Mouse (Mus musculus): ENCODE results near the gene Glis2. TPM values are rescaled to one million over a fixed set of nuclear protein-coding genes. Genes with fewer than 3 reads are reported as not detected.
A peak's percentile ranks its signal among the peaks of the same experiment; 100 is the strongest.

Gene Glis2
- polyA plus RNA-seq, 1 experiment from 2014 or later = 12.3 TPM

DNA sequence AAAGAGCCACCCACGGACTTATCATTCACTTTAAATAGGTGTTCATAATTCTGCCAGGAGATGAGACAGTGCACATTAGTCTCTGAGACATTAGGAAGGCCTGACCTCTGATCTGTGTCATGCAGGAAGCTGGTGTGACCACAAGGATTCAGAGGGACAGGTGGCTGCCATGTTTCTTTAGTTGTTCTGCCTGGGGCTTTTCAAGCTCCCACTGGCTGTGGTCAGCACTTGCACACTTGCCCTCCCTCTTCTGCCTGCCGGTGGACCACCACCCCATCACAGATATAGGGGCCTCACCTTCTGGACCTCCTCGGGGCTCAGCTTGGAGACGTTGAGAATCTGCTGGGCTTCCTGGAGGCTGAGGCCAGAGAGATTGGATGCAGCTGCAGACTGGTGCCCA, 22.3 kb downstream of the Glis2 start:
- H3K4me3 ChIP-seq (ENCODE audit: low read length) = no peak overlapping the region
- no peaks in the 10 kb centered on the region for H3K27me3 ChIP-seq (ENCODE audit: control insufficient read depth, insufficient read depth, low read length)
- no peak overlapping the region for H3K4me2 ChIP-seq (ENCODE audit: low read depth, low read length)
- 74% methylated on average over 4 of the region's 4 CpGs for WGBS
- H3K36me3 ChIP-seq (ENCODE audit: control insufficient read depth, insufficient read depth) = peaks cover 32% of the 10 kb centered on the region
- ATAC-seq (replicated peaks; ENCODE audit: extremely low read depth, insufficient read depth, low FRiP score) = no peak
- H3K4me1 ChIP-seq (ENCODE audit: control insufficient read depth, insufficient read depth, low read length) = peaks cover 8% of the 10 kb centered on the region; the same call in 1 of the 2 replicates
- no peak overlapping the region for H3K27ac ChIP-seq (ENCODE audit: low read length)
- no peak overlapping the region for H3K9ac ChIP-seq (ENCODE audit: low read length)
- no peaks in the 10 kb centered on the region for H3K9me3 ChIP-seq (replicated peaks; ENCODE audit: control insufficient read depth, low read length)

DNA sequence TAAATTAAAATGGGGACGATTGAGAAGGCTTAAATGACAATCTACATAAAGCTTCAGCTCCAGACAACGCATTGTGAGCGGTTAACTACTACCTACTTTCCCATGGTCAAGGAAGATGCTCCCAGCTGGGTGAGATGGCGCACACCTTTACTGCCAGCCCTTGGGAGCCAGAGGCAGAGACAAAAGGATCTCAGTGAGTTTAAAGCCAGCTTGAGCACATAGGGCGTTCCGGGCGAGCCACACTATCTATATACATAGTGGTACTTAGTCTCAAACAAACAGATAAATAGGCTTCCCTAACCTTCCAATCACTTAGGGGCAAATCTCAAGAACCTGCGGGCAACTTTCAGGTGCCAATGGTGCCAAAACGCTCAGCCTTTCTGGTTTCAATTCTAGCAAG, 29.6 kb downstream of the Glis2 start:
- no peaks in the 10 kb centered on the region for H3K9me3 ChIP-seq (replicated peaks; ENCODE audit: control insufficient read depth, low read length)
- no peak for ATAC-seq (replicated peaks; ENCODE audit: extremely low read depth, insufficient read depth, low FRiP score)
- WGBS = 14% methylated on average over 9 of the region's 9 CpGs
- H3K4me2 ChIP-seq (ENCODE audit: low read depth, low read length) = peak overlapping the region; percentile 88
- H3K27ac ChIP-seq (ENCODE audit: low read length) = peak overlapping the region; percentile 90
- peak overlapping the region; percentile 94 for H3K9ac ChIP-seq (ENCODE audit: low read length)
- H3K36me3 ChIP-seq (ENCODE audit: control insufficient read depth, insufficient read depth) = no peaks in the 10 kb centered on the region; the same call in 1 of the 2 replicates
- H3K4me1 ChIP-seq (ENCODE audit: control insufficient read depth, insufficient read depth, low read length) = peaks cover 29% of the 10 kb centered on the region
- no peaks in the 10 kb centered on the region for H3K27me3 ChIP-seq (ENCODE audit: control insufficient read depth, insufficient read depth, low read length)
- peak overlapping the region; percentile 89 for H3K4me3 ChIP-seq (ENCODE audit: low read length)

DNA sequence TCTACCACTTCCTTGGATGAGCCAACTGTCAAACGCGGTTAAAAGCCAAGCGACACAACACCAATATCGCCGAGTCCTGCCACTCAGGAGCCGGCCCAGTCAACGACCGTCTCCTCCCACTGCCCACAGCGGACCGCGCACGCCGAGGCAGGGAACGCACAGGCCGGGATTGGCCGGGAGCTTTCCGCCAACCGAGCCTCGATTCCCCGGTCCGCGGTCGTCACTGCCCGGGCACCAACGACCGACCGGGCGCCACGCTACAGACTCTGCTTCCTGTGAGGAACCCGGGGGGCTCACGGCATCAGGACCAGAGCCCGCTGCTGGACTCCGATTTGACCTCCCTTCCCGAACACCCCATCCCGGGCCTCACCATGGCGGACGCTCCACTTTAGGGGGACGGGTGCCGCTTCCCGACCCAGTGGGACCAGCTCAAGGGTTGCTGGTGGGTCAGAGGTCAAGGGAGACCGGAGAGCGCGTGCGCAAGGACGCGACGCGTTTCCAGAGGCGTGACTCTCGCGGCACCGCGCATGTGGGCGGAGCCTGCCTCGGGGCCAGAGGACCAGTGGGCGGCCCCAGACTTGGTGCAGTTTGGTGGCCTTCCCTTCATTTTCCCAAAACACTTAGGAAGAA, 30.1 kb downstream of the Glis2 start, which contains the start of gene Pam16:
TSS of gene Pam16 (minus strand) at position 508 of the 630 bp plus-strand sequence.
- Histone ChIP-seq H3K4me2 (ENCODE audit: low read depth, low read length) (peak within 1 kb of the TSS; percentile 88), H3K9ac (ENCODE audit: low read length) (peak within 1 kb of the TSS; percentile 94), H3K36me3 (ENCODE audit: control insufficient read depth, insufficient read depth) (no peaks in the 10 kb centered on the region), H3K27me3 (ENCODE audit: control insufficient read depth, insufficient read depth, low read length) (no peaks in the 10 kb centered on the region), H3K4me1 (ENCODE audit: control insufficient read depth, insufficient read depth, low read length) (peaks cover 28% of the 10 kb centered on the region), H3K4me3 (ENCODE audit: low read length) (peak within 1 kb of the TSS; percentile 89), H3K27ac (ENCODE audit: low read length) (peak within 1 kb of the TSS; percentile 90), H3K9me3 (replicated peaks; ENCODE audit: control insufficient read depth, low read length) (no peaks in the 10 kb centered on the region)
- under 1% methylated on average over 56 of the region's 56 CpGs for WGBS
- peak; percentile 89 for ATAC-seq (replicated peaks; ENCODE audit: extremely low read depth, insufficient read depth, low FRiP score)

DNA sequence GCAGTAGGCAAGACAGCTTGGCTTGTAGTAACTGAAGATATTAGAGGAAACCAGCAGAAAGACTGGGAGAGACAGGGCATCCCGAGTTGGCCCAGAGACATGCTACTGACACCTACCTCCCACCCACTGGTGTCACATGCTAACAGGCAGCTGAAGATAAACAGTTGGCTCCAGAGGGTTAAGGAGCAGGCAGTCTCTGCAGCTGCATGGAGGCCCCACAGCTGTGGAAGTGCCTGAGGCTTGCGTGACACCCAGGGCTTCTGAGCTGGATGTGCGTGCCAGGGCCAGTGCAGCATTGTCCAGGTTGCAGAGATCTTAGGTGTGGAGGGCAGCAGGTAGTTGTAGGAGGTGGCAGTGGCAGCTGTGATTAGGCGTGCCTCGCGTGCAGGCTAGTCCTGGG, 32.6 kb downstream of the Glis2 start:
- no peaks in the 10 kb centered on the region for H3K27me3 ChIP-seq (ENCODE audit: control insufficient read depth, insufficient read depth, low read length)
- no peak overlapping the region for H3K4me3 ChIP-seq (ENCODE audit: low read length)
- H3K9me3 ChIP-seq (replicated peaks; ENCODE audit: control insufficient read depth, low read length) = no peaks in the 10 kb centered on the region
- H3K4me1 ChIP-seq (ENCODE audit: control insufficient read depth, insufficient read depth, low read length) = peaks cover 21% of the 10 kb centered on the region
- no peak overlapping the region for H3K4me2 ChIP-seq (ENCODE audit: low read depth, low read length)
- H3K9ac ChIP-seq (ENCODE audit: low read length) = 0 out of 2 replicates have a peak overlapping the region, but pooled peaks have one; percentile 21
- no peak overlapping the region for H3K27ac ChIP-seq (ENCODE audit: low read length)
- ATAC-seq (replicated peaks; ENCODE audit: extremely low read depth, insufficient read depth, low FRiP score) = no peak
- no peaks in the 10 kb centered on the region for H3K36me3 ChIP-seq (ENCODE audit: control insufficient read depth, insufficient read depth)
- 60% methylated on average over 6 of the region's 6 CpGs for whole genome bisulfite sequencing

DNA sequence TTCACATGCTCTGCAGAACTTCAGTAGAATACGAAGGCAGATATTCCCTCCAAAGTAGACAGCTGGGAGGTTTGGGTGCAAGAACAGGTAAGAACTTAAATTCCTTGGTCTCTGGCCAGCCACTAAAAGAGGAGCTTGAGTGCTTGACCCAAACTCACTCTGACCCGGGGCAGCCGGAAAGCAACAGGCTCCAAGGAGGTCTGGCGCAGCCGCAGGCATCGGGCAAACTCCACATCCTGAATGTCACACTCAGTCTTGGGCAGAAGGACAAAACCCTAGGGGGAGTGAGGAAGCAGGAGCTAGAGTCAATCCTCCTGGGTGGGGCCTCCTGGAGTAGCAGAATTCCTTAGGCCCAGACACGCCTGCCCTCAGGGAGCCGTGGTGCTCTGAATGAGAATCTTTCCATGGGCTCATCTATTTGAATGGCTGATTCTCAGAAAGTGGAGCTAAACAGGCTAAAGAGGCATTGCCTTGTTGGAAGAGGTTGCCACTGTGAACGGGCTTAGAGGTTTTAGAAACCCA, 34.4 kb downstream of the Glis2 start:
- Histone ChIP-seq H3K4me3 (ENCODE audit: low read length) (no peak overlapping the region), H3K36me3 (ENCODE audit: control insufficient read depth, insufficient read depth) (no peaks in the 10 kb centered on the region), H3K27ac (ENCODE audit: low read length) (no peak overlapping the region), H3K4me2 (ENCODE audit: low read depth, low read length) (no peak overlapping the region), H3K4me1 (ENCODE audit: control insufficient read depth, insufficient read depth, low read length) (peaks cover 7% of the 10 kb centered on the region), H3K27me3 (ENCODE audit: control insufficient read depth, insufficient read depth, low read length) (no peaks in the 10 kb centered on the region), H3K9me3 (replicated peaks; ENCODE audit: control insufficient read depth, low read length) (no peaks in the 10 kb centered on the region), H3K9ac (ENCODE audit: low read length) (no peak overlapping the region)
- 90% methylated on average over 9 of the region's 9 CpGs for WGBS
- ATAC-seq (replicated peaks; ENCODE audit: extremely low read depth, insufficient read depth, low FRiP score) = no peak

DNA sequence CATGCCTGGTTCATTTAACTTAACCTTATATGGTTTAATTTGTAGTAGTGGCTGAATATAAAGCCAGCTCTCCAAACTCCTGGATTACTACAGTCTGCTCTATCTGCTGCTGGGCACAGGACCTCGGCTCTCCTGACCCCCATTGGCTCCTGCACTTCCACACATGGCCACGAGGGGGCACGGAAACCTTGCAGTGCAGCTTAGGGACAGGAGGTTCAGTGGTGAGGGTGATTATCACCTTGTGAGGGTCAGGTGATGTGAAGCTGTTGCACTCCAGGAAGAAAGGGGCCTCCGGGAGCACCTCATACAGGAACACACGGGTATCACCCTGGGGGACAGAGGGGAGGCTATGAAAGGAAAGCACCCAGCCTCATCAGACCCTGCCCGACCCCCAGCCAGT, 35.4 kb downstream of the Glis2 start:
- no peak overlapping the region for H3K27ac ChIP-seq (ENCODE audit: low read length)
- no peak overlapping the region for H3K4me2 ChIP-seq (ENCODE audit: low read depth, low read length)
- peaks cover 12% of the 10 kb centered on the region for H3K4me1 ChIP-seq (ENCODE audit: control insufficient read depth, insufficient read depth, low read length)
- 19% methylated on average over 6 of the region's 6 CpGs for WGBS
- H3K4me3 ChIP-seq (ENCODE audit: low read length) = no peak overlapping the region
- H3K36me3 ChIP-seq (ENCODE audit: control insufficient read depth, insufficient read depth) = no peaks in the 10 kb centered on the region
- H3K27me3 ChIP-seq (ENCODE audit: control insufficient read depth, insufficient read depth, low read length) = no peaks in the 10 kb centered on the region
- H3K9me3 ChIP-seq (replicated peaks; ENCODE audit: control insufficient read depth, low read length) = no peaks in the 10 kb centered on the region
- H3K9ac ChIP-seq (ENCODE audit: low read length) = peak overlapping the region; percentile 23; the same call in 1 of the 2 replicates
- ATAC-seq (replicated peaks; ENCODE audit: extremely low read depth, insufficient read depth, low FRiP score) = 0 out of 2 replicates have a peak, but pooled peaks have one; percentile 39

DNA sequence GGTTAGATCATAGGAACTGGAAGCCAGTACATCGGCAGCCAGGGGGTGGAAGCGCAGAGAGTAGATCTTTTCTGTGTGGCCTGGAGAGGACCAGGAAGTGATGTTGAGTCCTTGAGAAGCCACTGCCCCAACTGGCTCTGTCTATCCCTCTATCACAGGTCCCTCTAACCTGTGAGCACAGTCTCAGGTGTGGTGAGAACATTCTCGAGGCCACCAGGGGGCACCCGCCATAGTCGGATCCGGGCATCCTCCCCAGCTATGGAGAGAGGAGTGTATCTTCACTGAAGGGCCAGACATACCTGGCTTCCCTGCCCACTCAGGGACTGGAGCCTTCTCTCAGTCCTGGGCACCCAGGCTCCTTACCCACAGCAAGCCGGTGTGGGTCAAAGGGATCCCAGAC, 37.5 kb downstream of the Glis2 start:
- H3K4me1 ChIP-seq (ENCODE audit: control insufficient read depth, insufficient read depth, low read length) = peaks cover 20% of the 10 kb centered on the region
- H3K4me2 ChIP-seq (ENCODE audit: low read depth, low read length) = no peak overlapping the region
- no peak overlapping the region for H3K4me3 ChIP-seq (ENCODE audit: low read length)
- no peak overlapping the region for H3K9ac ChIP-seq (ENCODE audit: low read length)
- WGBS = 44% methylated on average over 7 of the region's 7 CpGs
- H3K9me3 ChIP-seq (replicated peaks; ENCODE audit: control insufficient read depth, low read length) = no peaks in the 10 kb centered on the region
- no peak for ATAC-seq (replicated peaks; ENCODE audit: extremely low read depth, insufficient read depth, low FRiP score)
- no peaks in the 10 kb centered on the region for H3K36me3 ChIP-seq (ENCODE audit: control insufficient read depth, insufficient read depth)
- H3K27ac ChIP-seq (ENCODE audit: low read length) = no peak overlapping the region
- H3K27me3 ChIP-seq (ENCODE audit: control insufficient read depth, insufficient read depth, low read length) = no peaks in the 10 kb centered on the region

DNA sequence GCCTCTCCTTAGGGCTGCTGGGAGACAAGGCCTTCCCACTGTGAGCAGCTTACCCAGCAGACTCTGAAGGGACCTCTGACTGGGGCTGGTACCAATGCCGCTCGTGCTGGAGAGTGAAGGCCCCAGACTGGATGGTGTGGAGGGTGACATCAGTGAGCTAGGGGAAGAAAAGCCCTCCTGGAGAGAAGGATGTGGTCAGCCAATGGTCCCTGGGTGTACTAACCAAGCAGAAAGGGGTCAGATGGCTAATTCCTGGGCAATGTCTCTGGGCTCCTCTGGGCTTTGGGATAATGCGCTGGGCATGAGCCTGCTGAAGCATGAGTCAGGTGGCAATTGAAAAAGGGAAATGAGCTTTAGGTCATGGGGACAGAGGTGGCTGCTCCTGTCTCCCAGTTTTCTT, 39.1 kb downstream of the Glis2 start:
- Histone ChIP-seq H3K9ac (ENCODE audit: low read length) (no peak overlapping the region), H3K4me1 (ENCODE audit: control insufficient read depth, insufficient read depth, low read length) (peaks cover 18% of the 10 kb centered on the region), H3K4me2 (ENCODE audit: low read depth, low read length) (no peak overlapping the region), H3K4me3 (ENCODE audit: low read length) (no peak overlapping the region), H3K9me3 (replicated peaks; ENCODE audit: control insufficient read depth, low read length) (no peaks in the 10 kb centered on the region), H3K27me3 (ENCODE audit: control insufficient read depth, insufficient read depth, low read length) (no peaks in the 10 kb centered on the region), H3K36me3 (ENCODE audit: control insufficient read depth, insufficient read depth) (no peaks in the 10 kb centered on the region), H3K27ac (ENCODE audit: low read length) (no peak overlapping the region)
- 91% methylated on average over 3 of the region's 3 CpGs for WGBS
- ATAC-seq (replicated peaks; ENCODE audit: extremely low read depth, insufficient read depth, low FRiP score) = no peak

DNA sequence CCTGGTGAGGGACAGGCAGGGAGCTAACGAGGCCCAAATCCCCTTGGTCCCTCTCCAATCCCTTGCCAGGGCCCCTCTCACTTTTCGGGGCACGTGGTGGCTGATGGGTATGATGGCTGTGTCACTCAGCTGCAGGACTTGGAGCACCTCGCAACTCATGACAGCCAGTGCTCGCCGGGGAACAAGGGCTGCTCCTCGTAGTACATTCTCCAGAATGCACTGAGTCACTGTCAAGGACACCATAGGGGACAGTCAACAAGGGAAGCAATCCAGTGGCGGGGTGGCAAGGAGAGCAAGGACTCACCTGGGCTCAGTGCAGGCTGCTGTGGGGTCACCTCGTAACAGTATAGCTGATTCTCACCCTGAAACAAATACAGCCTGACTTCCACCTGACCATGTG, 40.2 kb downstream of the Glis2 start:
- ATAC-seq (replicated peaks; ENCODE audit: extremely low read depth, insufficient read depth, low FRiP score) = no peak
- Histone ChIP-seq H3K27ac (ENCODE audit: low read length) (peak overlapping the region; percentile 47; the same call in 1 of the 2 replicates), H3K27me3 (ENCODE audit: control insufficient read depth, insufficient read depth, low read length) (no peaks in the 10 kb centered on the region), H3K36me3 (ENCODE audit: control insufficient read depth, insufficient read depth) (no peaks in the 10 kb centered on the region), H3K9ac (ENCODE audit: low read length) (peak overlapping the region; percentile 41), H3K4me2 (ENCODE audit: low read depth, low read length) (no peak overlapping the region), H3K4me3 (ENCODE audit: low read length) (no peak overlapping the region), H3K9me3 (replicated peaks; ENCODE audit: control insufficient read depth, low read length) (no peaks in the 10 kb centered on the region), H3K4me1 (ENCODE audit: control insufficient read depth, insufficient read depth, low read length) (peaks cover 24% of the 10 kb centered on the region)
- WGBS = 55% methylated on average over 9 of the region's 9 CpGs

Measured in heart, embryonic 16.5 days (tissue).